Mouse (Mus musculus): ENCODE measurements around the gene Nrg4. TPM values are rescaled to one million over a fixed set of nuclear protein-coding genes. Genes with fewer than 3 reads are reported as not detected.
"Not testable (repeated sequence)": the region's sequence is repeated elsewhere in the genome, so short reads cannot be mapped to it uniquely, and the experiment has no call there.

The Nrg4 gene
- polyA plus RNA-seq, 1 experiment from 2014 or later, result 1.6 TPM

DNA sequence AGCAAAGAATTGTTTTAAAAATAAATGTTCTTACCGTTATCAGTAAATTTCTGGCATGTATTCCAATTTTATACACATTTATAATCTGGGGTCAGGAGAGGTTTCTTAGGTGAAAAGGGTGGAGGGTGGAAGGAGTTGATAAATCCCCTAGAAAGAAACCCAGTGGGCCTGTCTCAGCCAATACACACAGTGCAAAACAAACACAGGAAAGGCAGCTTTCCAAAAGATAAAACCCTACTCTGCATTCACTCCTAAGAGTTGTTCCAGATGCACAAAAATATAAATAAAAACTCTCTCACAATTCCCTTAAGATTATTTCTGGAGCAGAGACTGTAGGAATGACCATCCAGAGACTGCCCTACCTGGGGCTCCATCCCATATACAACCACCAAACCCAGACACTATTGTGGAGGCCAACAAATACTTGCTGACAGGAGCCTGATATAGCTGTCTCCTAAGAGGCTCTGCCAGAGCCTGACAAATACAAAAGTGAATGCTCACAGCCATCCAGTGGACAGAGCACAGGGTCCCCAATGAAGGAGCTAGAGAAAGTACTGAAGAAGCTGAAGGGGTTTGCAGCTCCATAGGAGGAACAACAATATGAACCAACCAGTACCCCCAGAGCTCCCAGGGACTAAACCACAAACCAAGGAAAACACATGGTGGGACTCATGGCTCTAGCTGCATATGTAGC is 81.4 kb downstream of the Nrg4 start:
- not testable (repeated sequence) for H3K9ac ChIP-seq; H3K36me3 ChIP-seq; H3K4me2 ChIP-seq; H3K4me3 ChIP-seq (replicated peaks); H3K4me1 ChIP-seq; ATAC-seq (replicated peaks; ENCODE audit: low FRiP score); H3K9me3 ChIP-seq (replicated peaks); H3K27me3 ChIP-seq; H3K27ac ChIP-seq
- WGBS, result 64% methylated on average over 1 of the region's 1 CpGs

GRCm38 (mm10) chr9:55244079-55244478 is 82.6 kb downstream of the Nrg4 start:
- no peak overlapping the region for H3K27ac ChIP-seq
- ATAC-seq (replicated peaks; ENCODE audit: low FRiP score), result no peak
- no peak overlapping the region for H3K4me3 ChIP-seq (replicated peaks)
- no peak overlapping the region for H3K4me2 ChIP-seq
- H3K9me3 ChIP-seq (replicated peaks), result no peaks in the 10 kb centered on the region
- WGBS, result 79% methylated on average over 3 of the region's 3 CpGs
- no peak overlapping the region for H3K9ac ChIP-seq
- peaks cover 3% of the 10 kb centered on the region; the same call in 1 of the 2 replicates for H3K27me3 ChIP-seq
- 0 out of 2 replicates have a peak, but pooled peaks cover 5% of the 10 kb centered on the region for H3K4me1 ChIP-seq
- H3K36me3 ChIP-seq, result no peaks in the 10 kb centered on the region

GRCm38 (mm10) chr9:55243280-55243679 is 83.4 kb downstream of the Nrg4 start:
- Histone ChIP-seq H3K9ac (no peak overlapping the region), H3K36me3 (no peaks in the 10 kb centered on the region), H3K4me1 (0 out of 2 replicates have a peak, but pooled peaks cover 5% of the 10 kb centered on the region), H3K27ac (no peak overlapping the region), H3K9me3 (replicated peaks) (no peaks in the 10 kb centered on the region), H3K27me3 (peaks cover 3% of the 10 kb centered on the region; the same call in 1 of the 2 replicates), H3K4me2 (no peak overlapping the region), H3K4me3 (replicated peaks) (no peak overlapping the region)
- 62% methylated on average over 3 of the region's 3 CpGs for WGBS
- ATAC-seq (replicated peaks; ENCODE audit: low FRiP score), result no peak

DNA sequence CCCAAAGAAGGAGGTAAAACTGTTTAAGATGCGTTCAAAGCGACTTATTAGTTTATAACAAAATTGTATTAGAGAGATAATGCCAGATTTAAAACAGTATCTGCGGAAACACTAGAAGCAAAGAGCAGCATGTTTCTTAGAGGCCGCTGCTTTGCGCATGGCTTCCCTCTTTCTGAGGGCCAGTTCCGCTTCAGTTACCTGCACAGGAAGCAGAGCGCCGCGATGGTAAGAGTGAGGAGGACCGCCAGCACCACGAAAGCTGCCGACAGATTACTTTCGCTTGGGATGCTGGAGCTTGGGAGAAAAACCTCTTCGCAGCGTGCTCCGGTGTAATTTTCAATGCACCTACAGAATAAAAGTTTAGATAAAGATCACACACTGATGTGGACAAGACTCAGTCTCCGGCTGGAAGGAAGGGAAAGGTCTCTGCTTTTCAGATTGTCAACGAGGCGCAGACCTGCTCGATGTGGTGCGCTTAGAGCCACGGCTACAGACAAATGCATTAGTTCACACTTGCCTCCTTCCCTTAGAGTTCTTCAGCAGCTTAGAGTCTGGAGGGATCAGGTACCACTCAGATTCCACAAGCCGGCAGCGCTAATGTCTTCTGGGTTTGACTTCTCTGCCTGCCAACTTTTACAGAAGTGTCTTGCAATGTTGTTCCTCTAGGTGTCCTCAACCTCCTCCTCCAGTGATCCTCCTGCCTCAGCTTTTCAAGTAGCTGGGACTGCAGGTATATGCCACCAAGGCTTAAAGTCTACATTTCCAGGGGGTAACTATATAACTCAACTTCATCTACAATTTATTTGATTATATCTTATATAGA is 84.6 kb downstream of the Nrg4 start:
- peak overlapping the region; percentile 60 for H3K4me2 ChIP-seq
- H3K36me3 ChIP-seq, result no peaks in the 10 kb centered on the region
- no peak overlapping the region for H3K9ac ChIP-seq
- no peak overlapping the region for H3K27ac ChIP-seq
- peaks cover 3% of the 10 kb centered on the region; the same call in 1 of the 2 replicates for H3K27me3 ChIP-seq
- ATAC-seq (replicated peaks; ENCODE audit: low FRiP score), result no peak
- 0 out of 2 replicates have a peak, but pooled peaks cover 5% of the 10 kb centered on the region for H3K4me1 ChIP-seq
- H3K4me3 ChIP-seq (replicated peaks), result peak overlapping the region; percentile 37
- 40% methylated on average over 24 of the region's 24 CpGs for WGBS
- H3K9me3 ChIP-seq (replicated peaks), result no peaks in the 10 kb centered on the region

DNA sequence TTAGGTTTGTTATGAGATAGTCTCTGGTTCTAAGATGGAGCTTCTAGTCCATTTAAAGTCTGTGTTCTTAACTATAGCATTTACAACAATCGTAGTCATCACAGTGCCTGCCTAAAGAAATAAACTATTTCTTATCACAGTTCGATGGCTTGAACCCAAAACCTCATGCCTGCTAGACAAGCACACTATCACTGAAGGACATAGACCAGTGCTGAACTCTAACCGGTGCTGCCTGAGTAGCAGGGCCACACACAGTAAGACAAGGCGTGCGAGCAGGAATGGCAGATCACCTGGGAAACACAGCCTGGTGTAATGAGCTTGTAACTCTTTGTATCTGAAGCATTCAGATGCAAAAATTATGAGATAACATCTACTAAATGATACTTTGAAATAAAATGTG is 85.8 kb downstream of the Nrg4 start:
- no peak overlapping the region for H3K9ac ChIP-seq
- WGBS, result 86% methylated on average over 5 of the region's 5 CpGs
- no peak for ATAC-seq (replicated peaks; ENCODE audit: low FRiP score)
- peaks cover 3% of the 10 kb centered on the region; the same call in 1 of the 2 replicates for H3K27me3 ChIP-seq
- H3K27ac ChIP-seq, result no peak overlapping the region
- no peaks in the 10 kb centered on the region for H3K9me3 ChIP-seq (replicated peaks)
- no peaks in the 10 kb centered on the region for H3K36me3 ChIP-seq
- 0 out of 2 replicates have a peak, but pooled peaks cover 5% of the 10 kb centered on the region for H3K4me1 ChIP-seq
- H3K4me2 ChIP-seq, result no peak overlapping the region
- no peak overlapping the region for H3K4me3 ChIP-seq (replicated peaks)

GRCm38 (mm10) chr9:55236235-55237165 is 90.1 kb downstream of the Nrg4 start:
- Histone ChIP-seq H3K27ac (no peak overlapping the region), H3K4me1 (no peaks in the 10 kb centered on the region), H3K36me3 (no peaks in the 10 kb centered on the region), H3K9ac (no peak overlapping the region), H3K9me3 (replicated peaks) (no peaks in the 10 kb centered on the region), H3K27me3 (peaks cover under 1% of the 10 kb centered on the region; the same call in 1 of the 2 replicates), H3K4me3 (replicated peaks) (no peak overlapping the region), H3K4me2 (no peak overlapping the region)
- WGBS, result 69% methylated on average over 13 of the region's 13 CpGs
- ATAC-seq (replicated peaks; ENCODE audit: low FRiP score), result no peak

GRCm38 (mm10) chr9:55233076-55233475 is 93.6 kb downstream of the Nrg4 start:
- not testable (repeated sequence) for ATAC-seq (replicated peaks; ENCODE audit: low FRiP score); H3K27ac ChIP-seq; H3K36me3 ChIP-seq; H3K27me3 ChIP-seq; H3K9me3 ChIP-seq (replicated peaks); H3K4me1 ChIP-seq; H3K4me3 ChIP-seq (replicated peaks); H3K9ac ChIP-seq
- WGBS, result 56% methylated on average over 11 of the region's 11 CpGs
- 0 out of 2 replicates have a peak overlapping the region, but pooled peaks have one; percentile 14 for H3K4me2 ChIP-seq

- WGBS, result 86% methylated on average over 7 of the region's 7 CpGs
- no peaks in the 10 kb centered on the region for H3K4me1 ChIP-seq
- no peak overlapping the region for H3K9ac ChIP-seq
- H3K27ac ChIP-seq, result no peak overlapping the region
- H3K36me3 ChIP-seq, result no peaks in the 10 kb centered on the region
- no peak for ATAC-seq (replicated peaks; ENCODE audit: low FRiP score)
- no peak overlapping the region for H3K4me3 ChIP-seq (replicated peaks)
- H3K9me3 ChIP-seq (replicated peaks), result no peaks in the 10 kb centered on the region
- no peaks in the 10 kb centered on the region for H3K27me3 ChIP-seq
- H3K4me2 ChIP-seq, result no peak overlapping the region
These were observed 94.1 kb downstream of the Nrg4 start for GRCm38 (mm10) chr9:55232586-55232985.

DNA sequence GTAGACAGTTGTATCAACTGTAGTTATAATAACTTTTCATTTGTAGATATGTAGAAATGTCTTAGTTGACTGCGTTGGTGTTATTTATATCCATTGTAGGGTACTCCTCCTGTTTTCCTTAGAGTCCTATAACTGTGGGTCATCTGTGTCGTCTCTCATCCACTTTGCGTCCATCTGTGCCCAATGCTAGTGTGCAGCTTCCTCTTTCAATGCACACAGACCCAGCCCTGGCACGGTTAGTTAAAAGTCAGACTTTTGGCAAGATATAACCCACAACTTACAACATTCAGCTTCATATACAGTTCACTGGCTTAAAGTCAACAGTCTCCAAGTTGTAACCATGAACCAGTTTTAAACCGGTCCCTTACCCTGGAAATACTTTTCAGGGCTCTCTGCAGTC is 94.5 kb downstream of the Nrg4 start:
- 87% methylated on average over 5 of the region's 5 CpGs for WGBS
- no peak for ATAC-seq (replicated peaks; ENCODE audit: low FRiP score)
- H3K9me3 ChIP-seq (replicated peaks), result no peaks in the 10 kb centered on the region

GRCm38 (mm10) chr9:55231544-55231943 is 95.1 kb downstream of the Nrg4 start:
- Histone ChIP-seq H3K4me3 (replicated peaks) (no peak overlapping the region), H3K4me2 (no peak overlapping the region), H3K27me3 (no peaks in the 10 kb centered on the region), H3K9ac (no peak overlapping the region), H3K4me1 (no peaks in the 10 kb centered on the region), H3K27ac (no peak overlapping the region), H3K9me3 (replicated peaks) (no peaks in the 10 kb centered on the region), H3K36me3 (no peaks in the 10 kb centered on the region)
- ATAC-seq (replicated peaks; ENCODE audit: low FRiP score), result no peak
- WGBS, result 64% methylated on average over 6 of the region's 6 CpGs

More for the DNA sequence above, 94.5 kb downstream of the Nrg4 start:
- no peak overlapping the region for H3K4me2 ChIP-seq
- H3K27me3 ChIP-seq, result no peaks in the 10 kb centered on the region
- no peaks in the 10 kb centered on the region for H3K36me3 ChIP-seq
- H3K4me3 ChIP-seq (replicated peaks), result no peak overlapping the region
- no peaks in the 10 kb centered on the region for H3K4me1 ChIP-seq
- no peak overlapping the region for H3K9ac ChIP-seq
- no peak overlapping the region for H3K27ac ChIP-seq

- Histone ChIP-seq H3K36me3 (peaks cover 23% of the 10 kb centered on the region), H3K9ac (no peak overlapping the region), H3K4me2 (no peak overlapping the region), H3K4me1 (no peaks in the 10 kb centered on the region), H3K4me3 (replicated peaks) (no peak overlapping the region), H3K27me3 (no peaks in the 10 kb centered on the region), H3K27ac (no peak overlapping the region), H3K9me3 (replicated peaks) (no peaks in the 10 kb centered on the region)
- no peak for ATAC-seq (replicated peaks; ENCODE audit: low FRiP score)
- 64% methylated on average over 10 of the region's 10 CpGs for WGBS
These were observed 97.6 kb downstream of the Nrg4 start for GRCm38 (mm10) chr9:55229010-55229409.
